Mouse (Mus musculus): ENCODE measurements at regions not wholly inside any gene's neighbourhood (a gene's known extent, or its start where the extent isn't known, plus 50 kb on each side); places are given as distances from the start of the nearest gene placed in this dataset.

DNA sequence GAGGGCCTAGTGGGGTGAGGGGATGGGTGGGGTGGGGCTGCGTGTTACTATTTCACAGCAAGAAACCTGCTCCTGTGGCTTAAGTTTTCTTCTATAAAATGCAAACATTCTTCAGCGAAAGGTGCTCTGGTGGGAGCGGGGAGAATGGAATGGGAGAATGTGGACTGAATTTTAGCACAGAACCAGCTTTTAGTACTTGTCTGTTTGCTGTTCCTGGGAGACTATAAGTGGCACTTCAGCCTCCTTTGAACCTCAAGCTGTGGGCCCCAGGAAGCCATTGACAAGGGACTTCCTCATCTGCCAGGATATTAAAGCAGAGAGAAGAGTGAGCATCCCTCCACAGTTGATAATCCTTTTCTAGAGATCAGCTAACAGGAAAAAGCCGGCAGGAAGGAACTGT is 580.2 kb downstream of the Zfp706 start:
- DNase-seq = no peak
- intact Hi-C loops (cut with DNase I) = no loop called here

DNA sequence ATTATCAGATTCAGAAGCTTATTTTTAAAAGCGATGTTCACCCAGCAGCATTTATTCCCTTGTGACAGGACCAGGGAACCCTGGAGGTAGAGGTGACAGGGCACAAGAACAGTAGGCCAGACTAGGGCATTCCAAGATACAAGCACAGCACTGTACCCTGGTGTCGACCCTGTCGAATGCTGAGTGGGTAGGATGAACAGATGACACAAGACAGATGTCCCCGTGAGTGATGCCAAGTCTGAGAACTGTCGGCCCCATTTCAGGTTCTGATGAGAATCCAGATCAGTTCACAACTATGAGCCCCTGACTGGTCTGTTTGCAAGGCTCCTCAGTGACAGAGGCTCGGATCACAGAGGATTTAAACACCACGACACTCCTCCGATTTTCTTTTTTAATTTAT is 581.7 kb downstream of the Zfp706 start:
- DNase-seq = no peak
- intact Hi-C loops (cut with DNase I) = no loop called here

DNA sequence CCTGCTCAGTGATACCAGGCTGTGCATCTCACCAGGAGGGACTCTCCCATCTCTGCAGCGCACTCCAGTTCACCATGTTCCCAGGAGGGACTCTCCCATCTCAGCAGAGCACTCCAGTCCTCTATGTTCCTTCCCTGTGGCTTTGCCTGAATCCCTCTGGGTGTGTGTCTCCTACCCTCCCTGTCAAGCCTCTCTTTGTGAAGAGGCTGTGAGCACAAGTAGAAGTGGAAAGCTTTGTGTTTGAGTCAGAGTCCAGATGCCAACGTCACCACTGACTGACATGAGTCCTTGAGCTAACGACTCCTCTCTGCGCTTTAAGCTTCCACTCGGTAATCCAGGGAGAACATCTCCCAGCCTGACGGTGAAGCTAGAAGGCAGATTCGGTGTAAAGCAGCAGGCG is 583.5 kb downstream of the Zfp706 start:
- no peak for DNase-seq
- intact Hi-C loops (cut with DNase I) = no loop called here

DNA sequence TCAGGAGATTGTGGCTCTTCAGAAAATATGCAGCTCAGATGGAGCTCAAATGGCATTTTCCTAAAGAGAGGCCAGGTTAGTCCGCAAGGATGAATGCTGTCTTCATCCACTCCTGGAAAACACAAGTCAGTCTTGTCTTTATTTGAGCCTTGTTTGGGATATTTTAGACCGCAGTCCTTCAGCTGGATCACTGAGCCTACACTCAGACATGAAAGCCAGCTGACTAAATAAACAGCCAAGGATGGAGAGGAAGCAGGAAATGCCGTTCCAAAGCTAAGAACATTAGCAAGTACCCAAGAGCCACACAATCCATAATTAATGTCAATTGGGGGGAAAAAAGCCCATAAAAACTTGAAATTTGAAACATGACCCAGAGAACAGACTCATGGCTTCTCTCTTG is 584.8 kb downstream of the Zfp706 start:
- intact Hi-C loops (cut with DNase I) = no loop called here
- no peak for DNase-seq

DNA sequence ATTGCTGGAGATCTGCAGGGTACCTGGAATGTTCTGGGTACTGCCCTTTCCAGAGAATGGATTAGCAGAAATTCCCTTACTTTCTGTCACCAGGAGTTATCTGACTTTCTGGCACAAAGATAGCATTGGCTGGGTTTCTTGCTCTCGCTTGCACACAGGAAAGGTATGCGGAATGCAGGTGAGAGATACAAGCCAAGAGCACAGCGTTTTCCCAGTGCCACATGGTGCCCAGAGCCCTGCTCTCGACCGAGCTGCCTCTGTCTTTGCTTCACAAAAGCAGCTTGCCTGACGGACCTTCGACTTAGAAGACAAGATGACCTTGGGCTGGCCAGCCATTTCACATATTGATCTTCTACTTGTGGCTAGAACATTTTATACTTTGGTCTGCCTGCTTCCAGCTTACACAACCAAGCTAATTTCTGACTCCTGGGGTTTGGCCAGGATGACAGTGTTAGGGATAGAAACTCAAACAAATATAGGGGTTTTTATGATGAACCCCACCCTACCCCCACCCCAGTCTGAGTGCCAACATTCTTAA is 587.6 kb downstream of the Zfp706 start:
- no peak for DNase-seq
- intact Hi-C loops (cut with DNase I) = no loop called here

DNA sequence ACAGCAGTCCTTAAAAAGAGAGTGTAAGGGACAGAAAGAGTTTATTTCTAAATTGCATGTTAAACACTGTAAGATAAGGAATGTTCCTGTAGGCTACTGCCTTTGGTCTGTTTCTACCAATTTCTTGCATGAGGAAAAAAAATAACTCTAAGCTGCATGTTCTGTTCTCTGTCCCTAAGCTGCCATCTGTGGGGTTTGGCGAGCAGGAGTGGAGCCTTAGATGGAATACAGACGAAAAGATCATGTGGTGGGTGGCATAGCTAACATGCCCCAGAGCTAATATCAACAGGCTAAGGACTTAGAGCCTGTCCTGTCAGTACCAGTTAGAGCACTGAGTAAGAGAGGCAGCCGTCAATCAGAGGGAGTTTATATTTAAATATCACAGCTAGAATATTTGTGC is 590.1 kb downstream of the Zfp706 start:
- DNase-seq = no peak
- intact Hi-C loops (cut with DNase I) = no loop called here

DNA sequence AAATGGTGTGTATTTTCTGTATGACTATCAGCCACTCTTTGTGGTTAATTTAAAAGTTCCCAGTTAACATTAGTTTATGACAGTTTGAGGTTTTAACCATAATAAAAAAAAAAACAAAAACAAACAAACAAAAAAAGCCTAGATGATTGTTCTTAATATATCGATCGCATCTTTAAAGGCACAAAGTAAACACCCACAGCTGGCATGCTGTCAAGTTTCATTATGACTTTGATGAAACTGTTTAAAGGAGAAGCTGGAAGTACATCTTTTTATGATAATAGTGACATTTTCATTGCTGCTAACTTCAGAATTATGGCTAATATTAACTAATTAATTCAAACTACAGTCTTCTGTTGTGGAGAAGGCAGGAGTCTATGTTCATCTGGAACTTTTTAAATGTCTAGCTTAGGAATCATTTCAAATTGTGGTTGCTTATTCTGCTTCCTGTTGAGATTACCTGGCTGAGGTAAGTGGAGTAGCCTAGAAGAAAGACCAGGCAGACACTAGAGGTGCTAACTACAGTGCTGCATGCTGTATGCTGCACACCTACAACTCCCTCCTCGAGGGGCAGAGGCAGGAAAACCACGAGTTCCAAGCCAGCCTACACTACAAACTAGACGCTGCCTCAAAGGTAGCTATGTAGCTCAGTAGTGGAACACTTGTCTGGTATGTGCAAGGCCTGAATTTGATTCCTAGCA is 591.9 kb downstream of the Zfp706 start:
- no peak for DNase-seq
- intact Hi-C loops (cut with DNase I) = no loop called here

DNA sequence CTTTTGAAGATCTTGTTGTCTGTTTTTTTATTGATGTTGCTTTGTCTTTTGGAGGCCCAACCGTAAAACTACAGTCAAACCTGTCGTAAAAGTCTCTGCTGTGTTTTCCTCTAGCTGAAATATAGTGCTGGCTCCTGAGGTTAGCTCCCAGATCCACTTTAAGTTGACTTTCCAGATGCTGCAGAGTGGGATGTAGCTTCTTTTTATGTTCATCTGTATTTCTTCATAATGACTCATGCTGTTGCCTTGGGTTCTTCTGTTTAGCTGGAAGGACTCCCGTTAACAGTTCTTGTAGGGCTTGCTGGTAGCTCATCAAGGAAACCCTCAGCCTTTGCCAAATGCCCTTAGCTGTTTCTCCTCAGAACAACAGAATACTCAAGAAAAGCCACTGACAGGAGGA is 595.6 kb downstream of the Zfp706 start:
- DNase-seq = no peak
- intact Hi-C loops (cut with DNase I) = no loop called here

DNA sequence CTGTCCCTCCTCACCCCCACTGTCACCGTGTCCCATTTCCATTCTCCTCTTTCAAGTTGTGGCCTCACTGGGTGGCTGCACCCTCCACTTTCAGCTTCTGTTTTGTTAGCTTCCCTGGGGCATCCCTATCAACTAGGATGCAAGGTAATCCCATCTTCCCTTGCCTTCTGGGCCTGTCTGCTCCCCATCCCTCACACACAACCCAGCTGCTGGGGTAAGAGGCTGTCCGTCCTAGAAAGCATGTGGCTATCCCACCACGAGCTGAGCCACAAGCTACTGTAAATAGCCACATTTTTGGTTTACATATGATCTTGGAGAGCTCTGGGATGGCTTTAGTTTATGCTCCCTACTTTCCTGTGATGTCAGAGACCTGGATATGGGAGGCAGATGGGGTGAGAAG is 602.1 kb downstream of the Zfp706 start:
- intact Hi-C loops (cut with DNase I) = no loop called here
- no peak for DNase-seq

DNA sequence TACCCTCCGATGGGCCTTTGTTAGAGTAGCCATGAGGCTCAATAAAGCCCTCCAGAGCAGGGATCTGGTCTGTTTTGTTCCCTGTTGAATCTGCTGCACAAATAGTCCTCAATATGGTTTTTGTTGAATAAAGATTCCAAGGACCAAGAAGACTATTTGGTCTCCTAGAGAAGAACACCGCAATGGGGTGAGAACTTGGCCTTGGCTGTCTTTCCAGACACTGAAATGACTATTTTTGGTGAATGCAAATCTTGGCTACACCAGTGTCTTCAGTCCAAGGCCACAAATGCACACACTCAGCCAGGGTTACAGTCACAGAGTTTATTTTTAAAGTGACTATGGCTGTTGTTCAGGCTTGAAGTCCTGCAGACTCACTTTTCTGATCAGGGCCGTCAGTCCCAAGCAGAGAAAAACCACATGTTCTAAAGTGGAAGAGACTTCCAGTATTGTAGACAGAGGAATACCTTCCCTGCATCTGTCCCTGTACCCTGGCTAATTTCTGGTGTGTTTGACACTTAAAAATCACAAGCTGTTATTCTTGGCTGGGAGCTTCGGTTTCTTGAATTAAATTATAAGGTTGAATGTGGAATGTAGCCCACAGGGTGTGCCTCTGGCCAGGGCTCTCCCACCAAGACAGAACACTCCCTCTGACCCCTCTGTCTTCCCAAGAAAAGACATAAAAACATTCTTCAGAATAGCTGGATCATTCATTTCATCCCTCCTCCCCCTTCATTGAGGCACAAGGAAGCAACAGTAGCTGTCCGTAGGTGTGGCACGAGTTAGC is 604.0 kb downstream of the Zfp706 start:
- intact Hi-C loops (cut with DNase I) = no loop called here
- DNase-seq = no peak

DNA sequence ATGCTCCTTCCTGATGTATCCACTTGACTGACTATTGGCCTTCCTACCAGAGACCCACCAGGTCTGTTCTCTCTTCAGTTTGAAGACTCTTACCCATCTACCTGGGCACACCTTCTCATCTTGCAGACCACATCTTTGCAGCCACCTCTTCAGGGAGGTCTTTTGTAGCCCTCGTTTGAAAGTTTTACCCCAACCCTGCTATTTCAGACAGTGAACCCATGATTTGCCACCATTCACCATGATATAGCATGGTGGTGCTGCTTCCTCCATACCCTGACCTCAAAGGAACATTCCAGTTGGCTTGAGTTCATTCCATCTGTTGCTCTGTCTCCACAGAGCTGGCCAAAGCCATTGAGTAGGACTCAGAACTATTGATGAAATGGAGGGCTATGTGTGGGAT is 605.5 kb downstream of the Zfp706 start:
- intact Hi-C loops (cut with DNase I) = no loop called here
- no peak for DNase-seq

DNA sequence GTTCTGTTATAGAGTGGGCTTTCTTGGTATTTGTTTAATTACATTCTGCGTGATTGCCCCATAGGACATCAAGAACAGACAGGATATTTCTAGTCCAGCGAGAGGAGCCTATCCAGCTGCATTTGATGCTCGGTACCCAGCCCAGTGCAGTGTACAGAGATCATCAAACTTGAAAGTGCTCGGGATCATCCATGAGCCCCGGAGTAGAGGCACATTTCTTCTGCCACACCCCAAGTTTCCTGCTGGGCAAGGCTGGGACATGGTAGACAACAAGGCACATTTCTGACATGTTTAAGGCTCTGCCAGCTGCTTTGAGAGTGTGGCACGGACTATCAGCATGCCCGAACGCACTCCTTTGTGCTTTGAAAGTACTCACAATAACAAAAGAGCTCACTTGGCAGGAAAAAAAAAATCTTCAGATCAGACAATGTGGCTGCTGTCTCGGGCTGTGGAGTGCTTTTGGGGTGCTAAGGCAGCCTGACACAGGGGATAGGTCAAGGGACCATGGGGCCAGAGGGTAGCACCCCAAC is 607.2 kb downstream of the Zfp706 start:
- intact Hi-C loops (cut with DNase I) = no loop called here
- no peak for DNase-seq

DNA sequence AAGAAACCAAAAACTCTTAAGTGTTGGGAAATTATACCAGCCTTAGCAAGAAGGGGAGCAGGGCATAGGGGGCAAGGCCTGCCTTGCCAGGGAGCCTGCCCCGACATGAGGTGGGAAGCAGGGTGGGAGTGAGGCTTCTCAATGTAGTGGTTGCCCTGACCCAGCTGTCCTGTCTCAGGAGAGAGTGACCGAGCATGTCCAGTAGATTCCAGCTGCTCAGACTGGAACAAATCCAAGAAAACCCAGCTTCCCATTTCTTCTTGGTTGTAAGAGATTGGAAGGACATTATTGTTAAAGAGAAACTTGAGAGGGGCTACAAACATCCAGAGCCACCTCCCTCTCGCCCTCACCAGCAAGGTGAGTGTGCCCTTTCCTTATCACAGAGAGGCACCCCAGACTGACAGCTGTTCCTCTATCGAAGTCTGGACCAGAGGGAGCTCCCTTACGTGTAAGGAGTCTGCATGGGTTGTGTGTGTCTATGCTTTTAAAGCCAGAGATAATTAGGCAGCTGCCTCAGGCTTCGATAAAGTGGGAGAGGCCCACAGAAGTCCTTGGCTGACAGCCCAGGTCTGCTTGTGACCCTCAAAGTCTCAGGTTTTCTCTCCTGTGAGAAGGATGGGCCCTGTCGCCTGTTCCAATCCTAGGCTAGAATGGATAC is 608.1 kb downstream of the Zfp706 start:
- intact Hi-C loops (cut with DNase I) = no loop called here
- no peak for DNase-seq

DNA sequence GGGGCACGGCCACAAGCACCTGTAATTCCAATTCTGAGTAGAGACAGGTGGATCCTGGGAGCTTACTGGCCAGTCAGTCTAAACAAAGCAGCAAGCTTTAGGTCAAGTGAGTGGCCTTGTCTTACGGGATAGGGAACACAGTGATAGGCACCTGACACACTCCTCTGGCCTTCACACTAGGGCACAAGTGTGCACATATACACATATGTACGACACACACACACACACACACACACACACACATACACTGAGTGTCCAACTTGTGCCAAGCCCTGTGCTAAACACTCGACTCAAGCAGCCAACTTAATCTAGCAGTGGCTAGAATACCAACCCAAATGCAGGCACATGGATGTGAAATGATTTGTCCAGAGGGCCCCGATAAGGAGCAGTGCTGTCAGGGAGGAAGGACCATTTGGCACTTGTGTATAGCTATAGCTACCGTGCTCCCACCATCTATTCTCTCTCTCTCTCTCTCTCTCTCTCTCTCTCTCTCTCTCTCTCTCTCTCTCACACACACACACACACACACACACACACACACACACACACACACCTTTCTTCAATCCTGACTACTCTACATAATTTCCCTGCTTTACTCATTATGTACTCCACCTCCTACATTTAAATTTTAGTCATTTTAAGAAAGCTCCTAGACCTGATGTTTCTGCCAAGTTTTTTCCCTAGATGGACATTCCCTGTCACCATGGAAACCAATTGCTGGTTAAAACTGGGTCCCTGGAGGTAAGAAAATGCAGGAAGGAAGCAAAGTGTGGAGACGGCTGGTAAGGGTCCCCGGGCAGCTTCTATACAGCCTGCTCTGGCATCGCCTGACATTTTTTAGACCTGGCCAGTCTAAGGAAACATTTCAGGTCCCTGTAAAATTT is 609.2 kb downstream of the Zfp706 start:
- no peak for DNase-seq
- intact Hi-C loops (cut with DNase I) = no loop called here

DNA sequence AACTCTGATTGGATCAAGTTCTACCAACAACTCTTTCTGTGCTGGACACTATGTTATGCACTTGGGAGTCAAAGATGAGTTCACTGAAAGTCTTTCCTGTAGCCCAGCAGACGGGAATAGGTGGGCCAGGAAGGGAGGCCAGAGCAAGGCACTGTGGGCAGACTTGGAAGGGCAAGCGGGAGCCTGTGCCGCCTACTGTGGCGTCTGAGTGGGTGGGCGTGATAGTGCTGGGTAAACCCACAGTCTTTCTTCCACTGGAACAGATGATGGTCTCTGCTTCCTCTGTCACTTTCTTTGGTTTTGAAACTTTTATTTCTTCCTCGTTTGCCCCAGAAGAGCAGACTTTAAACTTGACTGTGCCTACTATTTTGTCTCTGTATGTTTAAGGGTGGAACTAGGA is 610.8 kb downstream of the Zfp706 start:
- intact Hi-C loops (cut with DNase I) = no loop called here
- DNase-seq = no peak

DNA sequence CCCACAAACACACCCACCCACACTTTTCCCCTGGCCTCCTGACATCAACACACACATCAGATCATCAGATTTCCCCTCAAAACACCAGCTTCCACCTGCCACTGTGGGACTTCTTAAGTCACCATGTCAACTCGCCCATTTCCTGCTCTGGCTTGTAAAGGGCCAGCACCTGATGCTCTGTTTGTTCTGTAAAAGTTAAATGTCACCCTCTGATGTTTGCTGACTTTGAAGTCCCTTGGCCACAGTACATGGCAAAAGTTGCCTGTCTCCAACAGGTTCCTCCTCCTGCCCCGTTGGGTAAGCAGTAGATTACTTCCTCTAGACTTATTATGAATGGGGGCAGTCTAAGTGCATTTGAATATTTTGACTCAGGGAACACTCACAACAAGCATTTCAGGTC is 611.3 kb downstream of the Zfp706 start:
- intact Hi-C loops (cut with DNase I) = no loop called here
- DNase-seq = no peak

DNA sequence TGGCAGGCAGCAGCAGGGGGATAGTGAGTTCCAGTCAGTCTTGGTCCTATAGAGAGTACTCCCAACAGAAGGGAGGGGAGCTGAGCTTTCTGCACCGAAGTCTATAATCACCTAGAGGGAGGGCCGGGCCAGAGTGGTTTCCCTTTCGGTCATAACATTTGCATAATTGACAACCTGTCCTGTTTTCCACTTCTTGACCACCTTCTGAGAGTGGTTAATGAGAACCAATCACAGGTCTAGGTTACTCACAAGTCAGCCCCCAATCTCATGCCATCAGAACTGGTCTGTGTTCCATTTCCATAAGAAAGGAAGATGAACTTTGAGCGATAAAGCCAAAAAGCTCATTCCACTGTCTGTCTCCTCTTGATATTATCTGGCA is 611.9 kb downstream of the Zfp706 start:
- intact Hi-C loops (cut with DNase I) = no loop called here
- no peak for DNase-seq

DNA sequence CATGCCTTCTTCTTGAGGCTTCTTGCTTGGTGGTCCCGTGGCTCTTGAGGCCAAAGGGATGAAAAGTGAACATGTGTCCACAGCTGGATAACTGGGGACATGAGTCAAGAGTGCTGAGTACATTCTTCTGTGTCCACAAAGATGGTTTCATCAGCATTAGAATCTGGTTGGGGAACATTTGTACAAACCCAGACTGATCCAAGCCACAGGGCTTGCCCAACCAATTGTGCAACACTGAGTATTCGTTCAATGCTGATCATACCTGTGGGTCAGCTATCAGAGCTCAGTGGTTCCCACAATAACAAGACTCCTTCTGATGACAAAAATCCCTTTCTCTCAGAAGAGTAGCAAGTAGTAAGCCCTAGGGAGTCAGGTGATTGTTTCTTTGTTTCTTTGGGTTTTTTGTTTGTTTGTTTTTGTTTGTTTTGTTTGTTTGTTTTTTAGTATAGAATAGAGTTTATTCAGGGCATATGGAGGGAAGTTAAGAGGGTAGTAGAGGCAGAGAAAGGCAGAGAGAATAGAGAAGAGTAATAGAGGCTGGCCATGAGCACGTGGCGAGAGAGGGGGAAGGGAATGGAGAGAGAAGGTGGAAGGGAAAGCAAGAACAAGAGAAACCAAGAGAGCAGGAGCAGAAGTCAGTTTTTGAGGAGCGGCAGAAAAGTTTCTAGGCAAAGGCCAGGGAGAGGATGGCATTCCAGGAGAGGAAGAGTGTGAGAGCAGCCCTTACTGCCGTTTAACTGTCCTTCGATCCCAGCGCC is 612.5 kb downstream of the Zfp706 start:
- no peak for DNase-seq
- intact Hi-C loops (cut with DNase I) = no loop called here

DNA sequence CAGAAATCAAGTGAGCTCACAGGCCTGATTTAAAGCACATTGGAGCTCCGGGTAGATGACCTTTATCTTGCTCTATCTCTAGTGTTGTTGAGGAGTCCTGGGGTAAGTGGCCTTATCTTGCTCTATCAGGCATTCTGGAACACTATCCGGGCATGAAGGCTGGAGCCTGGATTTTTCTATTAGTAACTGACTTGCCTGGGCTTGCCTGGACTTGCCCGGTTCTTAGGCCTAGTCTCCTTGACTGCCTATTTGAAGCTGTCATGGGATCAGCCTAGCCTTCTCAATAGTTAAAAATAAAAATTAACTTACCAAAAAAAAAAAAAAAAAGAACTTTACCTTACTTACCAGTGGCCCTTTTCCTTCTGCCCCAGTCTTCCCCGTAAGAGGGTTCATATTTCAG is 617.8 kb downstream of the Zfp706 start:
- intact Hi-C loops (cut with DNase I) = no loop called here
- DNase-seq = no peak

DNA sequence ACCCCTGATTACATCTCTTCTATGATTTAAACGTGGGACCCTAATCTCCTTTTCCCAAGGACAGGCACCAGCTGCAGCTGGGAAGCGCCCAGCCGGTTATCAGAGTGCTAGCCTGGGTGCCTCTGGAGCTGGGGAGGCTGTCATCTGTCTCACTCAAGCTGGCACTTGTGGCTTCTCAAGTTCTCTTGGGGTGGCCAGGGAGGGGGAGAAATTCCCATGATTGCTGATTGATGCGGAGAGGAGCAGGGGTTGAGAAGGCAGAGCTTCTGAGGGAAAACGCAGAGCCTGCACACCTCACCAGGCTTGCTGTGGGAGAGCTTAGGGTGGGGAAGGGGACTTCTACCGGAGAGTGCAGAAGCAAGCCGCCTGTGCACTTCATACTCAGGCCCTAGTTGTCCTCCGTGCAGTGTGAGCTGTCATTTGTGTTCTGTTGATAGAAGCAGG is 626.3 kb downstream of the Zfp706 start:
- DNase-seq = no peak
- intact Hi-C loops (cut with DNase I) = no loop called here
